Comparison of ENCODE assay signal across 17 mouse cellular contexts in the genomic region with DNA sequence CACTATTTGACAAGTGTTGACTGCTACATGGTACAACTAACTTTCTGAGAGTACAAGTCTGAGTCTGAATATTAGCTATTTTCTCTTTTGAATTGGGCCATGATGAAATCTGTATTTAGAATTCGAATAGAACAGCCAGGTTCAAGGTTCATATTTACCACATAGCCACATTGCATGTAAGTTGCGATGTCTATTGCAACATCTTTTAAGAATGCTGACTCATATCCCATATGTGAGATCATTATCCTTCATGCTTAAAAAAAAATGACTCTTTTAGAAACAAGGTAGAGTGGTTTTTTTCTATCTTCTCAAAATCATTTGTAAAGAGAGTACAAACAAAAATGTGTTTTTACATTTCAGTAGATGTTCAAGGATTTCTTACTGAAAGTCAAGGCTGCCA. TPM values are rescaled to one million over a fixed set of nuclear protein-coding genes. Genes with fewer than 3 reads are reported as not detected.
DNase-seq lines count a peak whose midpoint lies in the region; ATAC-seq and TF ChIP-seq lines count a peak whose summit lies in the region.
"Had no signal": no experiment of that assay in that cellular context is flagged by ENCODE, and none has a peak within 500 bp of the region (broad histone marks: within the 10 kb centered on the region; RNA-seq: fewer than 3 reads in every experiment).

No protein-coding gene starts in this region.

- no peak for TF ChIP-seq POLR2A in MEL (IDR thresholded peaks at IDR 0.05; ENCODE audit: control insufficient read depth in 1 of 2, insufficient read depth in 1 of 2, low read depth in 1 of 2, low read length in 2 of 2, poor library complexity in 1 of 2)

- H3K27me3 ChIP-seq in MEL (ENCODE audit: control insufficient read depth in 1 of 2, insufficient read depth in 2 of 2, low read length in 2 of 2) = no peaks in the 10 kb centered on the region
- H3K27me3 ChIP-seq: heart, embryonic 15.5 days had no signal

- H3K27ac ChIP-seq in MEL (ENCODE audit: control insufficient read depth, low read depth, low read length) = no peak overlapping the region
- H3K27ac ChIP-seq: forebrain, embryonic 13.5 days; heart, adult 2 months; heart, embryonic 15.5 days; hindbrain, embryonic 10.5 days; liver, embryonic 15.5 days had no signal

- ATAC-seq in granulocyte monocyte progenitor cell, adult 5-6 weeks (replicated peaks; ENCODE audit: poor library complexity, severe bottlenecking) = peak; percentile 64
- ATAC-seq: forebrain, embryonic 13.5 days had no signal

- peaks cover 0 to 15% of the 10 kb centered on the region in 2 experiments; a peak in 2 of 4 replicates for H3K36me3 ChIP-seq in MEL (ENCODE audit: control insufficient read depth in 1 of 2, insufficient read depth in 2 of 2, low read length in 2 of 2)
- H3K36me3 ChIP-seq: heart, embryonic 15.5 days; hindbrain, embryonic 10.5 days; liver, embryonic 15.5 days had no signal

- H3K4me1 ChIP-seq in MEL (ENCODE audit: control insufficient read depth in 1 of 2, insufficient read depth in 2 of 2, low read length in 2 of 2) = peaks cover 18 to 19% of the 10 kb centered on the region in 2 experiments

- no peaks in the 10 kb centered on the region for H3K79me2 ChIP-seq in MEL (ENCODE audit: control insufficient read depth, insufficient read depth, low read length, poor library complexity)

- peak; percentile 20 for DNase-seq in lung, postnatal 25 days (ENCODE audit: low spot score)
- no peak for DNase-seq in lung, adult 18-20 months
- peak; percentile 30 for DNase-seq in MEL (ENCODE audit: low read depth, low spot score)
- DNase-seq in thymus, postnatal 10 days (ENCODE audit: low spot score in 2 of 2) = no peak
- DNase-seq in frontal cortex, postnatal 36 days (ENCODE audit: low spot score in 2 of 2) = no peak
- no peak for DNase-seq in cerebellum, adult 11 months
- DNase-seq: cerebellum, postnatal 14 days; lung, postnatal 4 days; right cerebral cortex, adult 18-20 months had no signal

- no peak overlapping the region for H3K9ac ChIP-seq in MEL (ENCODE audit: control insufficient read depth, low read depth, low read length, poor library complexity, severe bottlenecking)
- H3K9ac ChIP-seq: forebrain, embryonic 13.5 days; heart, embryonic 15.5 days; liver, embryonic 15.5 days had no signal

- H3K4me3 ChIP-seq in MEL (ENCODE audit: control insufficient read depth in 1 of 2, insufficient read depth in 1 of 2, low read depth in 2 of 2, low read length in 2 of 2) = no peak overlapping the region; a peak in 1 of 4 replicates
- H3K4me3 ChIP-seq: forebrain, embryonic 13.5 days; heart, adult 2 months; heart, embryonic 15.5 days; hindbrain, embryonic 10.5 days; liver, embryonic 15.5 days had no signal

- no peak for TF ChIP-seq RAD21 in MEL (IDR thresholded peaks at IDR 0.05; ENCODE audit: low read depth, low read length)

- no peaks in the 10 kb centered on the region for H3K9me3 ChIP-seq in MEL (replicated peaks; ENCODE audit: insufficient read depth, low read length)
- H3K9me3 ChIP-seq: heart, embryonic 15.5 days; hindbrain, embryonic 10.5 days; liver, embryonic 15.5 days had no signal

- no peak for TF ChIP-seq CTCF in MEL (IDR thresholded peaks at IDR 0.05 in 2 of 3, conservative IDR thresholded peaks at IDR 0.05 in 1 of 3; ENCODE audit: control insufficient read depth in 1 of 3, insufficient read depth in 1 of 3, low read depth in 2 of 3, low read length in 3 of 3, poor library complexity in 1 of 3, severe bottlenecking in 1 of 3)

- TF ChIP-seq EP300 in MEL (IDR thresholded peaks at IDR 0.05; ENCODE audit: low read depth in 1 of 2, low read length in 2 of 2) = peak; percentile 19 to 49; a peak in 1 of 4 replicates

TF ChIP-seq in MEL, 35 proteins besides CTCF, POLR2A, EP300 and RAD21:
- TF ChIP-seq HCFC1 (IDR thresholded peaks at IDR 0.05; ENCODE audit: low read depth, low read length) = no peak
- peak; percentile 54; the same call in 1 of the 2 replicates for TF ChIP-seq MAFK (IDR thresholded peaks at IDR 0.05; ENCODE audit: borderline replicate concordance, low read depth, low read length)
- TF ChIP-seq GABPA (IDR thresholded peaks at IDR 0.05; ENCODE audit: low read depth, low read length) = 0 out of 2 replicates have a peak, but pooled peaks have one; percentile 28
- TF ChIP-seq UBTF (IDR thresholded peaks at IDR 0.05; ENCODE audit: borderline replicate concordance, insufficient read depth, low read depth, low read length) = no peak
- peak; percentile 24; the same call in 1 of the 2 replicates for TF ChIP-seq GATA1 (IDR thresholded peaks at IDR 0.05; ENCODE audit: low read depth, low read length)
- TF ChIP-seq ETS1 (IDR thresholded peaks at IDR 0.05; ENCODE audit: low read depth, low read length) = peak; percentile 88
- TF ChIP-seq ZNF384 (IDR thresholded peaks at IDR 0.05; ENCODE audit: low read depth, low read length) = peak; percentile 76

RNA-seq across cellular contexts. Expression of a gene that starts 51.9 kb away (rescaled TPM):
- total RNA-seq in MEL (2012; rRNA removed) = not detected in 2 replicates
- polyA plus RNA-seq in MEL (2012; ENCODE audit: insufficient read depth in 1 of 2, insufficient read length in 2 of 2, low read depth in 1 of 2, low replicate concordance in 2 of 2, missing spikeins in 1 of 2) = not detected
- total RNA-seq in granulocyte monocyte progenitor cell, adult 5-6 weeks (2014; fragmentation: Nextera tagmentation) = not detected in 2 replicates
- not detected in 2 replicates for total RNA-seq in granulocyte monocyte progenitor cell, adult 5-6 weeks (2017)
- polyA plus RNA-seq: limb, embryonic 11.5 days; small intestine, adult 2 months had no signal

Comparison
In these comparisons a context has a peak if more than half of its experiments do, and no peak if none do; other contexts are left out.
1. DNase-seq: peak in lung, postnatal 25 days (single experiment) and MEL (single experiment); none in lung, adult 18-20 months (0 of 2), thymus, postnatal 10 days (0 of 2), frontal cortex, postnatal 36 days (0 of 2) and cerebellum, adult 11 months (single experiment).